Mouse (Mus musculus) heart, embryonic 14.5 days (tissue): ENCODE measurements around the gene Smurf2. TPM values are rescaled to one million over a fixed set of nuclear protein-coding genes. Genes with fewer than 3 reads are reported as not detected.

ENCODE experiments used
- ATAC-seq: fragments of 200-750 bp; cut with Nextera tagmentation; 2 replicates; pipeline ENCODE4 v1.8.0; 2017; ENCODE audit warnings: low read depth, moderate TSS enrichment; ENCODE audit not compliant: insufficient number of reproducible peaks, insufficient read depth, low FRiP score
- H3K27ac ChIP-seq, 2 experiments: fragments of 200-500 bp in 1 of 2; fragments of 300-500 bp in 1 of 2; sonication (generic) in 1 of 2; replicated peaks in 1 of 2; 2 replicates each; pipeline ENCODE4 v1.5.1; 2012 to 2014; ENCODE audit warnings: low read depth in 2 of 2, low read length in 2 of 2, control low read depth in 1 of 2, mild to moderate bottlenecking in 1 of 2, mixed read lengths in 1 of 2; ENCODE audit not compliant: control insufficient read depth in 1 of 2, insufficient read depth in 1 of 2
- H3K27me3 ChIP-seq: fragments of 300-500 bp; sonication (generic); 2 replicates; pipeline ENCODE4 v1.6.1; 2014; ENCODE audit warnings: mild to moderate bottlenecking, low read length, control low read depth; ENCODE audit not compliant: control insufficient read depth, insufficient read depth
- H3K36me3 ChIP-seq: fragments of 300-500 bp; sonication (generic); 2 replicates; pipeline ENCODE4 v1.6.1; 2014; ENCODE audit warnings: mild to moderate bottlenecking, control low read depth, low read length, mixed read lengths; ENCODE audit not compliant: control insufficient read depth, insufficient read depth
- H3K4me1 ChIP-seq, 2 experiments: fragments of 200-500 bp in 1 of 2; fragments of 300-500 bp in 1 of 2; sonication (generic) in 1 of 2; 2 replicates each; pipeline ENCODE4 v1.6.1; 2012 to 2014; ENCODE audit warnings: low read length in 2 of 2, control low read depth in 1 of 2, mixed read lengths in 1 of 2; ENCODE audit not compliant: control insufficient read depth in 2 of 2, insufficient read depth in 2 of 2
- H3K4me2 ChIP-seq: fragments of 300-500 bp; sonication (generic); 2 replicates; pipeline ENCODE4 v1.6.1; 2014; ENCODE audit warnings: mild to moderate bottlenecking, low read length
- H3K4me3 ChIP-seq, 2 experiments: fragments of 200-500 bp in 1 of 2; fragments of 300-500 bp in 1 of 2; sonication (generic) in 1 of 2; 2 replicates each; pipeline ENCODE4 v1.5.1; 2012 to 2014; ENCODE audit warnings: low read length in 2 of 2, mild to moderate bottlenecking in 2 of 2, control low read depth in 1 of 2, low read depth in 1 of 2, moderate library complexity in 1 of 2; ENCODE audit not compliant: control insufficient read depth in 1 of 2, insufficient read depth in 1 of 2
- H3K9ac ChIP-seq: fragments of 300-500 bp; sonication (generic); 2 replicates; pipeline ENCODE4 v1.6.1; 2014; ENCODE audit warnings: mild to moderate bottlenecking, low read length
- H3K9me3 ChIP-seq: fragments of 300-500 bp; sonication (generic); 2 replicates; pipeline ENCODE4 v1.6.1; 2016; ENCODE audit warnings: low read length, control low read depth; ENCODE audit not compliant: control insufficient read depth
- WGBS: fragments of 180-500 bp; shearing (Covaris S2); extraction: QIAGEN DNeasy Blood & Tissue Kit; methylation state at CpG from one replicate; pipeline ENCODE4 v1.1.7; 2014; 5-methylcytosine and 5-hydroxymethylcytosine counted together
- polyA plus RNA-seq: library from polyadenylated mRNA; unstranded; fragments of >200 nt; fragmentation: Nextera tagmentation; extraction: Ambion mirVana; gene quantifications from 2 replicates; pipeline ENCODE4 v1.2.1, GENCODE M21; 2014

Smurf2 gene
- polyA plus RNA-seq, result 16.5 and 17.4 TPM in 2 replicates

GRCm38 (mm10) chr11:106920551-106921379 is at the start of gene Smurf2:
Gene Smurf2, minus strand, starts transcription at chr11:106920715.
- Histone ChIP-seq H3K4me2 (peak within 1 kb of the TSS; percentile 81), H3K27me3 (no peaks in the 10 kb centered on the region), H3K27ac (peak within 1 kb of the TSS; percentile 91 to 95), H3K4me3 (peak within 1 kb of the TSS; percentile 91 to 96), H3K4me1 (peaks cover 5 to 19% of the 10 kb centered on the region in 2 experiments), H3K9me3 (no peaks in the 10 kb centered on the region), H3K36me3 (no peaks in the 10 kb centered on the region), H3K9ac (peak within 1 kb of the TSS; percentile 94)
- peak; percentile 94 for ATAC-seq
- WGBS, result 3% methylated on average over 48 of the region's 72 CpGs

DNA sequence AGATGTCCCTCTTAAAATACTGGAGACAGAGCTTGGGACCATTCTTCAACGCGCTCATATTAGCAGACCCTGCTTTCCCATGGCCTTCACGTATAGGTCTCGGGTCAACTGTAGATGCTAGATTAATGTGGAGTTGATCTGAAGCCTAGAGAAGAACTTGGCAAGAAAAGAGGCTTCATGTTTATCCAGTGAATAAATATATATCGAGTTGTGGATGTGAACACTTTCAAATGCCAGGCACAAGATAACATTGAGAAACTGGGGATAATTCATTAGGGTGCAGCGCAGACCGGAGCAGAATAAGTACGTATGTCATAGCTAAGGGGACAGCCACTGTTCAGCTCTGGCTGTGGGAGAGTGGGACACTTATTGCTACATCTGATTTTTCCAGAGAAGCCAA is 49.3 kb upstream of the Smurf2 start:
- Histone ChIP-seq H3K27me3 (no peaks in the 10 kb centered on the region), H3K9me3 (no peaks in the 10 kb centered on the region), H3K4me3 (no peak overlapping the region), H3K9ac (no peak overlapping the region), H3K4me2 (no peak overlapping the region), H3K4me1 (peaks cover 2 to 4% of the 10 kb centered on the region in 2 experiments; a peak in 2 of 4 replicates), H3K36me3 (no peaks in the 10 kb centered on the region), H3K27ac (no peak overlapping the region)
- no peak for ATAC-seq
- 88% methylated on average over 8 of the region's 8 CpGs for WGBS

DNA sequence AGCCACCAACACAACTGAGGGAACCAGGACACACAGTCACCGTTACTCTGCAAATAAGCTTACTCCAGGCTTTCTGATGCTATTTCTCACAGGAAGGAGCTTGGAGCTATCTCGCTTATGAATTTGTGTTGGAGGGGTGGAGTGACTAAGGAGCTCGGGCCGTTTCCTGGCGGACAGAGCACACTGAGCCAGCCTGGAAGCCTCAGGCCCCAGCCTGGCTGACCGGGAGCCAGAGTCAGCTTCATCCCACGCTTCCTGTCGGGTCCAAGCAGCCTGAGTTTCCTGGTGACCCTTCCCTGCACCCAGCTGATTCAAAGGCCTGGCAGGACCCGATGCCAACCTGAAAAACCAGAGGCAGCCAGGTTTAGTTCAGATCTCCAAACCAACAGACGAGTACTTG is 47.1 kb upstream of the Smurf2 start:
- Histone ChIP-seq H3K9me3 (no peaks in the 10 kb centered on the region), H3K4me2 (no peak overlapping the region), H3K9ac (no peak overlapping the region), H3K27ac (peak overlapping the region; percentile 48 to 75), H3K36me3 (no peaks in the 10 kb centered on the region), H3K4me3 (no peak overlapping the region), H3K4me1 (peaks cover 2 to 4% of the 10 kb centered on the region in 2 experiments; a peak in 2 of 4 replicates), H3K27me3 (no peaks in the 10 kb centered on the region)
- ATAC-seq, result peak; percentile 71
- 47% methylated on average over 10 of the region's 10 CpGs for WGBS

GRCm38 (mm10) chr11:106965881-106966280 is 45.4 kb upstream of the Smurf2 start:
- H3K9me3 ChIP-seq, result no peaks in the 10 kb centered on the region
- peaks cover 7 to 16% of the 10 kb centered on the region in 2 experiments; a peak in 2 of 4 replicates for H3K4me1 ChIP-seq
- H3K36me3 ChIP-seq, result no peaks in the 10 kb centered on the region
- H3K4me3 ChIP-seq, result no peak overlapping the region
- ATAC-seq, result no peak
- WGBS, result 87% methylated on average over 4 of the region's 4 CpGs
- no peaks in the 10 kb centered on the region for H3K27me3 ChIP-seq
- H3K27ac ChIP-seq, result no peak overlapping the region
- H3K4me2 ChIP-seq, result no peak overlapping the region
- H3K9ac ChIP-seq, result no peak overlapping the region

DNA sequence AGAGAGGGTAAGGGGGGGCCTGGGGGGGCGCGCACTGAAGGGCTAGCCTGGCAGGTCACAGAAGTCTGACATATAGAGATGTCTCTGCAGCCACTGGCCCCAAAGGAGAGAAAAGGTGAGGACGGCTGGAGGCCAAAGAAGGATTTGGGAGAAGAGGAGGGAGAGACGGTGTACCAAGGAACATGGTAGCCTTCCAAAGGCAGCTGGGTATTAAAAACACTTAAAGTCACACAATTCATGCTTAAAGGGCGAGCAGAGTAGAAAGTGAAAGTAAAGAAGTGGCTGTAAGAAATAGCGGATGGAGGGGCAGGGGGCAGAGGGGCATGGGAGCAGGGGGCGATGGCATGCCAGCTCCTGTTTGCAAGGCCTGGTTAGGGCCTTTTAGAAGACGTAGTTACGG is 41.8 kb upstream of the Smurf2 start:
- no peak overlapping the region for H3K4me2 ChIP-seq
- no peak for ATAC-seq
- H3K36me3 ChIP-seq, result no peaks in the 10 kb centered on the region
- H3K27ac ChIP-seq, result peak overlapping the region in 1 of 2 experiments; percentile 39; a peak in 2 of 4 replicates
- H3K27me3 ChIP-seq, result no peaks in the 10 kb centered on the region
- 0 out of 2 replicates have a peak overlapping the region, but pooled peaks have one; percentile 8 for H3K9ac ChIP-seq
- 79% methylated on average over 9 of the region's 9 CpGs for WGBS
- H3K4me3 ChIP-seq, result no peak overlapping the region
- H3K9me3 ChIP-seq, result no peaks in the 10 kb centered on the region
- H3K4me1 ChIP-seq, result peaks cover 10 to 16% of the 10 kb centered on the region in 2 experiments

DNA sequence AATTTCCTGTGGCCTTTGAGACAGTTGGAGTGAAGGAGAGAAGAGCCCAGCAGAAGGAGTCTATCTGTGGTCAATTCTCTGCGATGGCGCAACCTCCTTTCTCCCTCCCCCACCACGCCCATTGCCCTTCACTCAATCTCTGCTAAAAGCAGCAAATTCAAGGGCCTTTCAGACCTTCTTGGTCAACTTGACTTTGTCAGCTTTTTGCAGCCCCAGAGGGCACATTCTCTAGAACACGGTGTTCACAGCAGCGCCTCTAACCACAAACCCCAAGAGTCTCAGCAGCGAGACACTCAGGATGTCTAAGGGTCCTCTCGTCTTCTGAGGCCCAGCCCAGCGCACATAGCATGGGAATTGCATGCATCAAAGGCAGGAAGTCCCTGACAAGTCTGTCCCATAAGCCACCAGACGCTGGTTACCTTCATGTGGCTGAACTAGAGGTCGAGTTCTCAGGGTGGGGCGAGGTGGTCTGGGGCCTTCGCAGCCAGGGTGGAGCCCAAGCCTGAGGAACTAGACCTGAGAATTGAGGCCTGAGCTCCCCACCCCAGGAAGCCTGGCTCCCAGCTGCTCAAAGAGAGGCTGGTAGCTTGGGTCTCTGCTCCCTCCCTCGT is 41.1 kb upstream of the Smurf2 start:
- 65% methylated on average over 13 of the region's 13 CpGs for whole genome bisulfite sequencing

GRCm38 (mm10) chr11:106959121-106959520 is 38.6 kb upstream of the Smurf2 start:
- no peak overlapping the region for H3K27ac ChIP-seq
- H3K9ac ChIP-seq, result no peak overlapping the region
- H3K4me2 ChIP-seq, result no peak overlapping the region
- 88% methylated on average over 5 of the region's 5 CpGs for WGBS
- H3K4me3 ChIP-seq, result no peak overlapping the region
- H3K27me3 ChIP-seq, result no peaks in the 10 kb centered on the region
- no peaks in the 10 kb centered on the region for H3K9me3 ChIP-seq
- H3K36me3 ChIP-seq, result no peaks in the 10 kb centered on the region
- H3K4me1 ChIP-seq, result peaks cover 10 to 23% of the 10 kb centered on the region in 2 experiments
- no peak for ATAC-seq

More for the DNA sequence above, 41.1 kb upstream of the Smurf2 start:
- Histone ChIP-seq H3K9me3 (no peaks in the 10 kb centered on the region), H3K4me3 (no peak overlapping the region), H3K27ac (peak overlapping the region; percentile 39 to 40), H3K36me3 (no peaks in the 10 kb centered on the region), H3K27me3 (no peaks in the 10 kb centered on the region), H3K4me2 (no peak overlapping the region), H3K4me1 (peaks cover 8 to 18% of the 10 kb centered on the region in 2 experiments), H3K9ac (0 out of 2 replicates have a peak overlapping the region, but pooled peaks have one; percentile 8)
- no peak for ATAC-seq
